Mouse (Mus musculus): ENCODE data around the gene Cdh13.

The Cdh13 gene

DNA sequence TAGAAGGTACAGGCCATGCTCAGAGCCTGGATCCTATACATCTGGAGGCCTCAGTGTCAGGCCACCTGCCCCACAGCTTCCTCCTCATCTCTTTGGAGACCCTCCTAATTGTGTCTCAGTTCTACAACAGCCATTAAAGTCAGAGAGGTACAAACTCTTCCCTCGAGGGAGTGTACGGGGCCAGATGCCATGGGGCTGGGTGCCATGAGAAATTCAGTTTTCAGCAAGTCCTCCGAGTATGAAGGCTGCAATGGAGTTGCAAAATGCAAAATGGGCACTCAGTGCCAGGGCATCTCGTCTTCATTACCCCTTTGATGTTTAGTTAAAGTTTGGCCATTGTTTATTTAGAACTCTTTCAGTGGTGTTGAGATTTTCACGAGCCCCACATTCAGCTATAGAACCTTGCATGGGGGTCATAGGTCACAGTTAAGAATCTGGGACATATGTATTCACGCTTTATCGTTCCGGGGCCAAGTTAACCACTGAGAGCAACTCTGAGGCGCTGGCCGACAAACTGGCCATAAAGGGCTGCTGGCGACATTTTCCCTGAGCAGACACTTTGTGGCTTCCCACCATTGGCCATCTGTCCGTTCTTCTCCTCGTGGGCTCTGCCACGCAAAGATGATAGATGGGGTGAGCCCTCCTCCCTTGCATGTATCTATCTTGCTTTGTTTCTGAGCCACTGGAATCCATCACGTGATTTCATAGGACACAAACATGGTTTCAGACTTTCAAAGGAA, 681.7 kb downstream of the Cdh13 start:
- no peak for DNase-seq

DNA sequence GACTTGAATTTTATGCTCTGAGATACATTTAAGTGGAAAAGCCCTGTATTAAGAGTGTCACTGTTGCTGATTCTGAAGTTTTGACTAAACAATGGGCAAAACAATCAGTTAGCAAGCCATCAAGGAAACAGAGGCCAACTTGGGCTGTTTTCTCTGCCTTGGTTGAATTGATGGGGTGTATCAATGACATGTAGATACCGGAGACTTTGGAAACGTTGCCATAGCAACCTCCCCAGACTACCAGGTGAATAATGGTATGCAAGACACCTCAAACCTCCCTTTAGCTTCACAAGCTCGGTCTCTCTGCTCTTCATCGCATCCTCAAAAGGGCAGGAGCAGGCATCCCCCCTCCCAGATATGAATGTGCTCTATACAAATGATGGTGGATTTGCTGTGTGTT, 685.4 kb downstream of the Cdh13 start:
- DNase-seq, result no peak

DNA sequence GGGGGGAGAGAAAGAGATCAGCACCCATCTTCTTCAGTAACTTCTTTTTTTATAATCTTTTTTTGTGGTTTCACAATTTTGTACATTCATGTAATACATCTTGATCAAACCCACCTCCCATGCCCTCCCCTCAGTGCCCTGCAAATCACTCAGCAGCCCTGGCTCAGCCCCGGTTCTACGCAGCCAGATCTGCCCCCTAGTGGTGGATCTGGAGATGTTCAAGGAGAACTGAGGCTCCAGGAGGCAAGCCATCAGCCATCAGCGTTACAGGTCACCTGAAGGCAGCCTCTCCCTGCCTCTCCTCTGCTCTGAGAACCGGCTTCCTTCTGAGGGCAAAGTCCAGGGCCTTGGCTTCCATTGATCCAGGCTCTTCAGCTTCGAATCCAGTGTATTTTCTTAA, 696.3 kb downstream of the Cdh13 start:
- peak; percentile 10 for DNase-seq

DNA sequence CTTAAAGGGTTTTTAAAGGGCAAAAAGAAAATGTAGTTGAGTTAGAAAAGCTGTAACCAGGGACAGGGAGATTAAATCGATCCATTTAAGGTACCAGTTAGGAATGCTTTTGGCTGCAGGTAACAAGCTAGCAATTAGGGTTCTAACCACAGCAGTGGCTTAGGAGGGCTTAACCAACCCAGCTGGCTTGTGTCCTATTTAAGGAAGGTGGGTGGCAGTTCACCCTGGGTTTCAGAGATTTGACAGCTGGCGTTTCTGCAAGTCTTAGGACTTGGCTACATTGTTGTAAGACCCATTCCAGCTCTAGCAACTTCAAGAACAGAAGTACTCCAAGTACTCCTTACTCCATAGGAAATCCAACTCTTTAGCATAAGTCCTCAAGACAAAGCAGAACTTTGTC, 700.2 kb downstream of the Cdh13 start:
- DNase-seq, result no peak

DNA sequence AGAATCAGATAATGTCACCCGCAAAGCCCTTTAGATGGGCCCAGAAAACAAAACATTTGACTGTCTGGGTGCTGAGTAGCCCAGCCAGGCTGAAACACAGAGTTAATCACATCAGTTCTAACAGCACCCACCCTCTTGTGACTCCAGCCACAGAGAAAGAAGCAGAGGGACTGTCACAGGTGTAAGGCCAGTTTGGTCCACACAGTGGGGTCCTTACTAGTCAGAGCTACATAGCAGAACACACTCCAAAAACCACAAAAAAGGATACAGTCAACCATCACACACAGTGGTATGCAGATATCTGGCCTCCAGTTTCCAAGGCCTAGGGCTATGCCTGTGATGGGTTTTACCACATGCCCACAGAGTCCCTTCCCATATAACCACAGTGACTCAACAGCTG, 703.3 kb downstream of the Cdh13 start:
- no peak for DNase-seq

DNA sequence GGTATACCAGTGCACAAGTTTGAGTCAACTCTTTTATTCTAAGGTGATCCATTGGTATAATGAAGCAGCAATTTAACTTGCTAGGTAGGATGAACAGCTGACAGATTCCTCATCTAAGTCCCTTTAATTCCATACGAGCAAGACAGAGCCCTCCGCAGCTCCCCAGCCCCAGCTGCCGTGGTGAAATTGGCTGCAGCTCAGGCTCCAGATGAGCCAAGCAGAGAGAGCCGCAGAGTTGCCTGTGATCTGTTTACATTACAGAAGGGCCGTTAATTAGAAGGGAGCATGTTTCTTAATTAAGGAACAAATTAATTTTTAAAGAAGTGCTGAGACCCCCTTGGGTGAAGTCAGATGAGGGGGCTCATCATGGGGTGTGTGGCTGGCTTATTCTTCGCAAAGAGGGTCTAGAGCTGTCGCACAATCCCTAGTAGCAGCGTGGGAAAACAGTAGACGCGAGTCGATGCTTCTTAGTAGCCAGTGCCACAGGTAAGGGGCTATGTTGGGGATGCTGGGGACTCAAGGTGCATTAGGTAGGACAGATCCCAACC, 712.2 kb downstream of the Cdh13 start:
- no peak for DNase-seq

DNA sequence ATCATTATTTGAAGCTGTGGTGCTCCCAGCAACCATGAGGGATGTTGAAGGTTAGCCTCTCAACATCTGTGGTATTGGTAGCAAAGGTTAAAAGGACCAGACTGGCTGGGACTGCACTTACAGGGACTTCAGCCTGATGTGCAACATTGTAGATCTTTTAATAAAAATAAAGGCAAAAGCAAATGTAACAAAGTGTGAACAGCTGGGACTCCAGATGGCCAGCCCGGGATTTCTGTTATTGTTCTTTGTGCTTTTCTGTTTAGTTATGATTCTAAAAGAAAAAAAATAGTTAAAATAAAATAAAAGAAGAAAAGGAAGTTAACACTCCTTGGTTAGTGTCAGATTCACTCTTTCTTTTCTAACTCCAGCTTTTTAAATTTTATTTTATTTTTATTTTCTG, 717.1 kb downstream of the Cdh13 start:
- DNase-seq, result no peak

DNA sequence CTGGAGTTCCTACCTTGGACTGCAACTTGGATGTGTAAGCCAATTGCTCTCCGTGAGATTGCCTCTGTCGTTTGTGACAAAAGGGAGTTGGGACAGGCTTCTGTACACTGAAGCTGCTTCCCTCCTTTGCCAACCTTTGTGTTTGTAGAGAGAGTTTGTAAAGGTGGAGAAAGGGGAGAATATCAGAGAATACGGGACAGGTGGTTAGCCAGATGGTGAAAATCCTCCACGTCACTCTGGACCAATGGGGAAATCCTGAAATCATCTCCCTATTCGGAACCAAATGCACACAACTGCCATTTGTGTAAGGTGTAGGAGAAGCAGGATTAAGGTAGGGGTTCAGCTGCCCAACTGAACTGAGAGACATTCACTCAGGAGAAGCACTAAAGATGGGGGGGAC, 721.3 kb downstream of the Cdh13 start:
- DNase-seq, result no peak

DNA sequence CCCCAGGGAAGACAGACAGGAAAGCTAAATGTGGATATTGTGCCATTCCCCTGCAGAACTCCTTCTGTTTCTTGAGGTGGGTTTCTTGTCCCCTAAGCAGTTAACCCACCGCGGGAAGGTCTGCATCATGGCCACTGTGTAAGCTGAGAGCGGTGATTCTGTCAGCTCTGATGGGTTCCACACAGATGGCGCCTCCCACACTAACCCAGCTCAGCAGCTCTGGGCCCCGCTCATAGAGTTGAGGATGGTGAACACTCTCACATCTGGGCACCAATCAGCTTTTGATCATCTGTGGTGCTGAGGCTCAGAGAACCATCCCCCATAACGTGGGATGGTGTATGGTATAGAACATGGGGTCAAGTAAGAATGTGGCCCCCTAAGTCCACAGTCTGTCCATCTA, 735.1 kb downstream of the Cdh13 start:
- DNase-seq, result no peak

DNA sequence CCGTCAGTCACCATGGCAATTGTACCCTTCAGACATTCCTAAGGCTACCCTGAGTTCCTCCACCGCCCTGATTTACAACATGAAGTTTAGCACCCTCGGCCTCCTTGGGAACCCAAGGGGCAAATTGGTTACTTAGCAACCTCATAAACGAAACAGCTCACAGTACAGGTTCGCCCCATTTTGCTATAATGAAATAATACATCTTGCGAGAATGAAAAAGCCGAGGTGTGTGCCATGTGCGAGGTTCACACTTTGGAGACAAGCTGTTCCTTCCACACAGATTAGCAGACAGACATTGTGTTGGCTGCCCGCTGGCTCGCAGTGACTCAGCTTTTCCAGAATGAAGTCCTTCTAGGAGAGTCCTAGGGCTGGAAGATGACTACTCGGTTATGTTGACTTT, 737.2 kb downstream of the Cdh13 start:
- DNase-seq, result no peak

DNA sequence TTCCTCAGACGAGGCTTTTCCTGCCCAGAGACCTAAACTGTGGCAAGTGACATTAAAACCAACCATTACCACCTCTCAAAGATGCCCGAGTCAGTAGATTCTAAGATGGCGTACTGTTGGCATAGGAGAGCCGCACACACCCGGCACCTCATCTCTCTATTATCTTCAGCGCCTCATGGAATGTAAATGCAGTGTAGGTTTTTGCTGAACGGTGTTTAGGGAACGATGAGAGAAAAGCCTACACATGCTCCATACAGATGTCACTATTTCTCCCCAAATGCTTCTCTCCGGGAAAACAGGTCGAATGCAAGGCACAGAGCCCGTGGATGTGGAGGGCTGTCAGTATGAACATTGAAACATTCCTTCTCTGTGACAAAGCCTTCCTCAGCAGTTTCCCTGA, 737.9 kb downstream of the Cdh13 start:
- no peak for DNase-seq

DNA sequence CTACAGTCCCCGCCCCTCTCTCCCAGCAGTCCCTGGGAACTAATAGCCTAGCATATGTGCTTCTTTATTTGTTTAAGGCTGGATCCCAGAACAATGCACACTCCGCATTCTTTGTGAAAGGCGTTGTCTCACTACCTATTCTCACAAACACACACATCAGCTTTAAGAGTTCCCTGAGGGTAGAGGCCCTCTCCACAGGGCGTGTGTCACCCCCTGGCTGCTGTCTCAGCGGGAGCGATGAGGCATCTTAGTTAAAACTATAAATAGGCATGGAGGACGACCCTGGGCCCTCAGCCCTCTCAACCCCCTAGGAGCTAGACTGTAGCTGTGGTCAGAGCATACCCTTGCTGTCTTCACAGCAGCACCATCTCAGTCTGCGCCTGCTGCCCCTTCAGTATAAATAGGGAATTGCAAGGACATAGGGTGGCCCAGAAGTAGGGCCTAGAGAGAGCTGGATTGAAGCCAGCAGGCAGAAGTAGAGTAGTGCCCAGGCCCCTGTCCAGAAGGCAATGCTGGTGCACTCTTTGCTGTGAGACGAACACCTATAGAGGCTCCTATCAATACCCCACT, 738.9 kb downstream of the Cdh13 start:
- no peak for DNase-seq

DNA sequence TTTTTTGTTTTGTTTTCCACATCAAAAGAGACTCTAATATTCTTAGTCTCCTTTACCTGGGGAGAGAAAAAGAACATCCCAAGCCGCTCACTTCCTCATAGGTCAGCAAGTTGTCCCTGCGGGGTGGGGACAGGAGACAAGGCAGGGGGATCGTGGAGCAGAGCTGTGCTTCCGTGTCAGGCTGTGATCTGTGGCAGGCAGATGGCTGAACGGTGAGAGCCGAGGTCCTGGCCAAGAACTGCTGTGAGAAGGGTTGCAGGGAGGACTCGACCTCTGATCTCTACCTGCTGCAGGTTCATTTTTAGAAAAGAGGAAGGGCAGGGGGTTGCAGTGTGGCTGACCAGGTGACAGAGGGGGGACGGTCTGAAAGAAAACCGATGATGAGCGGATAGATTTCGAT, 749.9 kb downstream of the Cdh13 start:
- DNase-seq, result no peak

DNA sequence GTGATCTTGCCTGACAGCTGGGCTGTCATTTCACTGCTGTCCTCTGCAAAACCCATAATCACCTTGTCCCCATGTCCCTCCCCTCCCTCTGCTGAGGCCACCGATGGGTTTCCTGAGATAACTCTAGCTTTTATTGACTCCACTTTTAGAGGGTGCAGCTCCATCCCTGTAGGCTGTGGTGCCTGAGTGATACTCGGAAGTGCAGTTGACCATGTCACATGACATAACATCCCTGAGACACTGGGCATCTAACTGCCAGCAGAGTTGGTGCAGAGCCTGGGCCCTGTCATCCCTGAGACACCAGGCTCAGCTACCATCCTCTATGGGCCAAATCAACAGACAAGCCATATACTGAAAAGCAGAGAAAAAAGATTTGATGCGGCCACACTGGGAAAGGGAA, 750.5 kb downstream of the Cdh13 start:
- DNase-seq, result no peak

DNA sequence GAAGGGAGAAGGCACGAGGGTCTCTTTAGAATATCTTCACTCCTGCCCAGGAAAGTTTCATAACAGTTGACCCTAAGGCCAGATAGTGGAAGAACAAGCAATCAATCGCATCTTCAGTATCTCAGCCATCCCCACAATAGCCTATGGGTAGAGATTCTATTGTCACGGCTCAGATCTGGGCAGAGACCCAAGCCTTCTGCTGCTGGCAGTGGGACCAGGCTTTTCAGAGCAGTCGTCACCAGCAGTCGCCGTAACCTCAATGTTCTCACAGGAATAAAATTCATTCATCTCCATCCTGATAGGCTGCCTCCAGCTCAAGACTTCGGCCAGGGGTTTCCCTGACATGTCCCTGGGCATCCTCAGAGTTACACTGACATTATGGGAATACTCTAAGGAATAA, 751.6 kb downstream of the Cdh13 start:
- DNase-seq, result no peak

DNA sequence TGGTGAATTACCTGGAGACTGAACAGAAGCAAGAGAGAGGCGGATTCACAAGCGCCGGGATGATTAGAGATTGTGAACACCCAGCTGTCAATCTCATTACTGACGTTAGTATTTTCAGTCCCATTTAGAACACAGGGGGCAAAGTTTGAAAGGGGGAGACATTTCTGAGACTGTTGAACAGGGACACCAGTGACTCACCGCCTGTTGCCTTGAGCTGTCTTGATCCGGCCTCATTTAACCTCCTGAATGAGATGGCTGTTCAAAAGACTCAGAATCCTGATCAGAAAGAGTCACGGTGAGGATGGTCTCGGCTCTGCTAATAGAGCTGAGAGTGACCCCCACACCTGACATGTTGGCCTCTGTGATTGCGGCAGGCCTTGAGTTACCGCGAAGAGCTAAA, 754.0 kb downstream of the Cdh13 start:
- DNase-seq, result no peak

DNA sequence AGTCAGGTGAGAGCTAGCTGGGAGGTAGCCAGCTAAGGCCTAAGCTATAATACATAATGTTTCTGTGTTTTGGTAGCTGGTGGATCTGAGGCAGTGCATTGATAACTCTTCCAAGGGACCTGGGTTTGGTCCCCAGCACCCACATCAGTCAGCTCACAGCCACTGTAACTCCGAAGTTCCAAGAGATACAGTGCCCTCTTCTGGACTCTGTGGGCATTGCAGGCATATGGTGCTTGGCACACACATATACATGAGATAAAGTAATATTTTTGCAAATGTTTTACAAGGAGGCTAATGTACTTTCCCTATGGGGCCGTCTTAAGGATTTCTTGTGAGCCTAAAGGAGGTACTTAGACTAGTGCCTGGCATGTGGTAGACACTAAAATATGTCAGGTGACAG, 755.8 kb downstream of the Cdh13 start:
- DNase-seq, result no peak

DNA sequence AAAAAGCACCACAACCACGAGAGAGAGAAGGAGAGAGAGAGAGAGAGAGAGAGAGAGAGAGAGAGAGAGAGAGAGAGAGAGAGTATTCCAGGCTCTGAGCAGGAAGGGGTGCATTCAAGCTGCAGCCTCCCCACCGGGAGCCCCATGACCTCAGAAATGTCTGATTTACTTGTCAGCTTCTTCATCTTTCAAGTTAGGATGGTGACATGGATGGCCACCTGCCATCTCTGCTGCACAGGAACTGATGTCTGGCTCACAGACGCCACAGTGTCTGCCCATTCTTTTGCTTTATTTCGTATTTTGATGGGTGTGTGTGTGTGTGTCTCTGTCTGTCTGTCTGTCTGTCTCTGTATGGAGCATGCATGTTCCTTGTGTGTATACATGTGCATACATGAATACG, 774.3 kb downstream of the Cdh13 start:
- DNase-seq, result no peak

DNA sequence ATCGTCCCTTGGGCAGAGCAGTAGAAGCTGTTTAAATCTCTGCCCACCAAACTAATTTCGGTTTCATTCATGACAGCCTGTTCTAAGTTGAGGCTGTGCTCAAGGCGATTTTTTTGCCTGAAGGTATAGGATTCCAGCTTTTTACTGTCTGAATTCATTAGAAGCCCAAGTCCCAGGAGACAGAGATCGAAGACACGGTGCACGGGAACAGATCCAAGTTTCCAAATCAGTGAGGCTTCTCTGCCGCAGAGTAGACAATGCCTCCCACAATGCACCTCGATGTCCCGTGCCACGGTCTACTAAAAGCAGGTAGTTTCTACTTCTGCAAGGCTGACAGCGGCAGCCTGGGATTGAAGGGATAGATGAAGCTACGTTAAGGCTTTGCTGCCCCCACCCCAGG, 778.1 kb downstream of the Cdh13 start:
- no peak for DNase-seq

DNA sequence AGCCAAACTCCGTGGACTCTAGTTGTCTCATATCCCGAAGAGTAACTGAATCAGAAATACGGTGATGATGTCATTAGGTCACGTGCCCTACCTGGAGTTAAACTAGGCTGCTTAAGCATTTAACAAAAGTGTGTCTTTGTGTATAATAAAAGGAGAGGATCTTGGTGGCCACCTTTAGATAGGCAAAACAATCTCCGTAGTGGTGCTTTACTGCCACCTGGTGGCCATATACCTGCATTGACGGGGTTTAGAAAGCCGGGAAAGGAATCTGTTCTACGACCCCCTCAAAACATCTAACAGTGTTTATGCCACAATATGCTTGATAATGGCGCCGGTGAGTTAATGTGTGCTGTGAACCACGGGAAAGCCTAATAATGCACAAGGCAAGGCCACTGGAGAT, 781.0 kb downstream of the Cdh13 start:
- peak; percentile 62 for DNase-seq

DNA sequence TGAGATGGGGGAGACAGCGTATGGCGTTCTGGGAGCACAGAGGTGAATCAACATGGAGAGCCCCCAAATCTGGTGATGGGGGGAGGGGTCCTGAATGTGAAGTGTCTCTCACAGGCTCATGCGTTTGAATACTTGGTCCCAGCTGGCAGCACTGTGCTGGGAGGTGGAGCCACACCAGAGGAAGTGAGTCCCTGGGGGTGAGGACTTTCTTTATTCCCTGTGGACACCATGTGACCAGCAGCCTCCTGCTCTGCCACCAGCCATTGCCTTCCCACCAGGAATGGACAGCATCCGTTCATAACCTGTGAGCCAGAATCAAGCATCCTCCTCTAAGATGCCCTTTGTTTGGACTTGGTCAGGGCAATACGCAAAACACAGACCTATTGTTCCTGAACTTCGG, 788.8 kb downstream of the Cdh13 start:
- DNase-seq, result no peak

DNA sequence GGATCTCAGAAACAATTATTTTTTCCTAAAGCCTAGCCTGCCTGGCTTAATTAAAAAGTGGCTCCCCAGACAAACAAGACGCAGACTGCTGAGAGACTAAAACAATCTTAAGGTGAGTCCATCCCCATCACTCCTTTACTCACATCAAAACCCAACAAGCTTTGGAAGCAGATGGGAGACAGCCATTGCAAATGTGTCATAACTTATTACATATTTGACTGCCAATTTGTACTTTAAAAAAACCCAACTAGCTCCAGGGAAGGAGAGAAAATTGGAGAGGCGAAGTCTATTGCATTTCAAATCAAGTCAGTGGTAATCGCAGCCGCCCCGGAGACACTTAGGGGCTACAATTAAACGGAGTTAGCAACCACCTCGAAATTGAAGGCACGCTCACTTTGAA, 801.5 kb downstream of the Cdh13 start:
- DNase-seq, result no peak

DNA sequence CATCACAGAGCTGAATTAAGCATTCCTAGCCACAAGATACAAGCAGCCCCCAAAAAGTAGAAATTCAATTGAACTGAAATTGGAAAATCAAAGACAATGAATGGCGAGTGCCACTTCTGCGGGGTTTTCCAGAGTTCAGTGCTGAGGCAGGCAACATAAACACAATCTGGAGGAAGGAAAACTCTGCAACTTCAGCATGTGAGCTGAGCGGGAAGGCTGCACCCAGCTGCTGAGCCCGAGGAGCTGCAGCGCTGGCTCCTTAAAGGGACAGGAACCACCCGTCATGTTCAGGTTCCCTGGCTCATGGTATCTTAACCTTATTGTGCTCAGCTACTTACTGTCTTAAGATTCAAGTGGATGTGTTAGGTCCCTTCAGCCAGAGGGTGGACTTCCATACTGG, 814.7 kb downstream of the Cdh13 start:
- peak; percentile 38 for DNase-seq

DNA sequence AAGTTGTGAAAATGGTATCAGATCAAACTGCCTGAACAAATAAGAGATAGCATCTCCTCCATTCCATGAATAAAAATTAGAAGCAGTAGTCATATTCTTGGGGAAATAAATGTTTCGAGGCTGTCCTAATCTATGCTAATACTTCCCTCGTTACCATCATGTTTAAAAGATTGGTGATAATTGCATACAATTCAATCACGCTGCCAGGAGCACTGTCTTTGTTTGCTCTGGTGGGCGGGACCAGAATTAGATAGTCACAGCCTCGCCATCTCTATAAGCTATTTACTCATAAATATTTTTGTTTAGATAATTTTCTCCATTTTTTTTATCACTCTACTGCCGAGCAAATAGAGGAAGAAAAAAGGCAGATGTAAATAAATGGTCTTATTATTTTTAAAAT, 819.3 kb downstream of the Cdh13 start:
- no peak for DNase-seq

DNA sequence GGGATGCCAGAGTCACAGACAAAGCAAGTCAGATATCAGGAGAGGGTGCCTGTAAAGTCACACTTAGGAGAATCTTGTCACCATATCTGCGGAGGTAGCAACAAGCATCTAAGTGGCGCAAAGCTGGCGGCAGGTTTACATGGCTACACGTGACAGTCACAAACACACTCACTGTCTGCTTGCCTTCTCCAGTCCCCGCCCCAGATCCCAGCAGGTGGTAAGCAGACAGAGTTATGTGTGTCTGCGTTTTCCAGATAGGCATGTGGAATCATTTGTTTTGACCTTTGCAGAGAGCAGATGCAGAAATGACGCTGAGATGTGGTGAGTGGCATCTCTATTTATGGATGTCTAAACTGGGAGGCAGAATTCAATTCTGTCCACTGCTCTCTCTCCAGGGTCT, 826.1 kb downstream of the Cdh13 start:
- DNase-seq, result no peak
